Mouse (Mus musculus): ENCODE results near the gene Gm29776. TPM values are rescaled to one million over a fixed set of nuclear protein-coding genes. Genes with fewer than 3 reads are reported as not detected.

The Gm29776 gene
- polyA plus RNA-seq, 1 experiment from 2014 or later = 0.25 TPM

- WGBS = 74% methylated on average over 4 of the region's 4 CpGs
- DNase-seq (ENCODE audit: low spot score) (no peak), ATAC-seq (ENCODE audit: insufficient number of reproducible peaks, low FRiP score, low TSS enrichment, low read depth) (no peak)
- no peak overlapping the region for H3K4me3 ChIP-seq (ENCODE audit: low read depth, low read length)
- no peaks in the 10 kb centered on the region for H3K9me3 ChIP-seq (ENCODE audit: control insufficient read depth, low read length)
- no peak overlapping the region for H3K27ac ChIP-seq (replicated peaks; ENCODE audit: low read depth, low read length)
- no peaks in the 10 kb centered on the region for H3K36me3 ChIP-seq (ENCODE audit: control insufficient read depth, insufficient read depth, low read length)
- H3K27me3 ChIP-seq (ENCODE audit: control insufficient read depth, insufficient read depth, low read length) = no peaks in the 10 kb centered on the region
- no peaks in the 10 kb centered on the region for H3K4me1 ChIP-seq (ENCODE audit: control insufficient read depth, insufficient read depth, low read length)
- no peak overlapping the region for H3K9ac ChIP-seq (ENCODE audit: low read length)
- H3K4me2 ChIP-seq (ENCODE audit: low read depth, severe bottlenecking) = no peak overlapping the region
Measured at GRCm38 (mm10) chr14:54734004-54734403, 35.4 kb upstream of the Gm29776 start.

DNA sequence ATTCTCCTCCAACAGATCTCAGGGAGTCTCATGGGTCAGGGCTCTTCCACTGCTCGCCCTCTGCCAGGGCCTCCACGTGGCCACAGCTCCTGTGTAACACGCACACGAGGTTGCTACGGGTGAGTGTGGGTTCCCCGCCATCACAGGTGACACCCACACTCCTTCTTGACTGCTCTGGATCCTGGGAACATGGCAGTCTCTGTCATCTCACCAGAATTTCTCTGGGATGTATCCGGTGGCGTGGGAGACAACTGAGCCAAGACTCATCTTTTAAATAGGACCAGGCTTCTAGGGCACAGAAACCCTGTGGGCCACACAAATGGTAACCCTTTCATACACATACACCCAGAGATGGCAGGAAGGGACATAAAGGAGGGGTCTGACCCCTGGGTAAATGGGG, 33.6 kb upstream of the Gm29776 start:
- Histone ChIP-seq H3K9ac (ENCODE audit: low read length) (no peak overlapping the region), H3K4me3 (ENCODE audit: low read depth, low read length) (no peak overlapping the region), H3K9me3 (ENCODE audit: control insufficient read depth, low read length) (no peaks in the 10 kb centered on the region), H3K27ac (replicated peaks; ENCODE audit: low read depth, low read length) (no peak overlapping the region), H3K4me1 (ENCODE audit: control insufficient read depth, insufficient read depth, low read length) (no peaks in the 10 kb centered on the region), H3K27me3 (ENCODE audit: control insufficient read depth, insufficient read depth, low read length) (no peaks in the 10 kb centered on the region), H3K36me3 (ENCODE audit: control insufficient read depth, insufficient read depth, low read length) (no peaks in the 10 kb centered on the region), H3K4me2 (ENCODE audit: low read depth, severe bottlenecking) (no peak overlapping the region)
- WGBS = 87% methylated on average over 8 of the region's 8 CpGs
- ATAC-seq (ENCODE audit: insufficient number of reproducible peaks, low FRiP score, low TSS enrichment, low read depth) = no peak
- DNase-seq (ENCODE audit: low spot score) = no peak

DNA sequence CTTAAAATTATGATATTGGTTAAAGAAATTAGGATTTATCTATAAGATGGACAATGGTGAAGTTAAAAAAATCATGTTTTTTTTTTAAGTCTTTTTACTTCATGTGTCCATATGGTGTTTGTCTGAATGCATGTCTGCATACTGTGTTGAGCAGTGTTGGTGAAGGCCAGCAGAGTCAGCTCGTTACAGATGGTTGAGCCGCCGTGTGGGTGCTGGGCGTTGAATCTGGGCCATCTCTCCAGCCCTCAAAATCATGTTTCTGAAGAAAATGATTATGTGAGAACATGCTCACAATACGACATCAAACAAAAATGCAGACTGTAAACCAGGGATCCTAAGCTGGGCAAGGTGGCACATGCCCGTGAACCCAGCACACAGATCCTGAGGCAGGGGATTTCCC, 31.7 kb upstream of the Gm29776 start:
- WGBS = 90% methylated on average over 6 of the region's 6 CpGs
- H3K27me3 ChIP-seq (ENCODE audit: control insufficient read depth, insufficient read depth, low read length) = no peaks in the 10 kb centered on the region
- no peaks in the 10 kb centered on the region for H3K4me1 ChIP-seq (ENCODE audit: control insufficient read depth, insufficient read depth, low read length)

DNA sequence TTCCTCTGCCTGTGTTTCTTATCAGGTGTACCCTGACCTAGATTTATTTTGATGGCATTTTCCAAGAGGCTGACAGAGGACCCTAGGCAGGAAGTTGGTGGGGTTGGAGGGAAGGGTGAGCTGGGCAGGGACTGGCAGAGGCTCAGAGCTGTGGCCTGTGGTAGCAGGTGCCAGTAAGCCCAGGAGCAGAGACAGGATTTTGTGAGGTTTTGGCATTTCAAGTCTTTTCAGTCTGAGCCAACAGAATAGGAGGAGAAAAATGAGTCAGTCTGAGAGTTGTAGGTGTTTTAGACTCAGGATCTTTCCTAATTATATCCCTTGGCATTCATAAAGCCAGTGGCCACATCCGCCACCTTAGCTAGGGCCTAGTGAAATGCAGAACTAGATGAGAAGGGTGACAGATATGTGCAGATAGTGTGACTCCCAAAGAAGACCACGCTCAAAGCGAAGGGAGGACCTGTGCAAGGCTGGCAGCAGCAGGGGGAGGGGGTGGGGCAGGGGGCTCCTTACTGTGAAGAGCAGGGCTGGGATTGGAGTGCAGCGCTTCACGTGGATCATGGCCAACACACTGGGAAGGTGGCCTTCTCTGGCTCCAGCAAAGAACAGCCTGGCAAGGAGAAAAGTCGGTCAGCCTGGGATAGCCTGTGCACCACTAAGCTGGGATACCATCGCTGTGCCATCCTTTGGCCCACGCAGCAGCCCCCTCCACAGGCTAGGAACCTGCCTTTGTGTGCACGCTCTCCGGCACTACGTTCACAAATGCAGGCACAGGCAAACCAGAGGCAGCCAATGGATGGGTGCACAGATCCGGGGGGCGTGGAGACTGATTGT, 30.4 kb upstream of the Gm29776 start:
- WGBS = 72% methylated on average over 13 of the region's 13 CpGs
- H3K4me2 ChIP-seq (ENCODE audit: low read depth, severe bottlenecking) = no peak overlapping the region

More for the DNA sequence above, 31.7 kb upstream of the Gm29776 start:
- Histone ChIP-seq H3K36me3 (ENCODE audit: control insufficient read depth, insufficient read depth, low read length) (no peaks in the 10 kb centered on the region), H3K9me3 (ENCODE audit: control insufficient read depth, low read length) (no peaks in the 10 kb centered on the region), H3K9ac (ENCODE audit: low read length) (no peak overlapping the region), H3K27ac (replicated peaks; ENCODE audit: low read depth, low read length) (no peak overlapping the region), H3K4me2 (ENCODE audit: low read depth, severe bottlenecking) (no peak overlapping the region), H3K4me3 (ENCODE audit: low read depth, low read length) (no peak overlapping the region)
- DNase-seq (ENCODE audit: low spot score) (no peak), ATAC-seq (ENCODE audit: insufficient number of reproducible peaks, low FRiP score, low TSS enrichment, low read depth) (no peak)

DNA sequence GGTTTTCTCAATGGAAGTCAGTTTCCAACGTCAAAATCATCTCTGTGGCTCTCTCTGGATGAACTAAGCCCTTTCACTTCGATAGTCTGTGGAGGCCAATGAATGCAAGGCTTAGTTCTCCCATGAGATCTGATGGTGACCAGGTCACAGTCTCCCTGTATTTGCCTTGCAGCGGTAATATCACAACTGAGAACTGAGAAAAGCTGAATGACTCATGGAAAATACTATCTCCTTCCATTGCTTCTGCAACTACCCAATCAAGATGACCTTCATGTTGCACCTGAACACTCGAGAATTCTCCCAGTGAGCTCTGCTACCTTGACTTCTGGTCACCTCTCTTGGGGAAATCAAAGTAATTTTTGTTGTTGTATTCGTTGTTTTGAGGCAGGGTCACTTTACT, 28.9 kb upstream of the Gm29776 start:
- no peak overlapping the region for H3K4me2 ChIP-seq (ENCODE audit: low read depth, severe bottlenecking)
- no peak overlapping the region for H3K4me3 ChIP-seq (ENCODE audit: low read depth, low read length)
- H3K4me1 ChIP-seq (ENCODE audit: control insufficient read depth, insufficient read depth, low read length) = no peaks in the 10 kb centered on the region
- H3K36me3 ChIP-seq (ENCODE audit: control insufficient read depth, insufficient read depth, low read length) = no peaks in the 10 kb centered on the region
- ATAC-seq (ENCODE audit: insufficient number of reproducible peaks, low FRiP score, low TSS enrichment, low read depth) (no peak), DNase-seq (ENCODE audit: low spot score) (no peak)
- no peaks in the 10 kb centered on the region for H3K9me3 ChIP-seq (ENCODE audit: control insufficient read depth, low read length)
- no peak overlapping the region for H3K27ac ChIP-seq (replicated peaks; ENCODE audit: low read depth, low read length)
- H3K27me3 ChIP-seq (ENCODE audit: control insufficient read depth, insufficient read depth, low read length) = no peaks in the 10 kb centered on the region
- H3K9ac ChIP-seq (ENCODE audit: low read length) = no peak overlapping the region
- WGBS = 79% methylated on average over 5 of the region's 5 CpGs

More for the DNA sequence above, 30.4 kb upstream of the Gm29776 start:
- Histone ChIP-seq H3K27ac (replicated peaks; ENCODE audit: low read depth, low read length) (no peak overlapping the region), H3K27me3 (ENCODE audit: control insufficient read depth, insufficient read depth, low read length) (no peaks in the 10 kb centered on the region), H3K36me3 (ENCODE audit: control insufficient read depth, insufficient read depth, low read length) (no peaks in the 10 kb centered on the region), H3K9me3 (ENCODE audit: control insufficient read depth, low read length) (no peaks in the 10 kb centered on the region), H3K4me3 (ENCODE audit: low read depth, low read length) (no peak overlapping the region), H3K9ac (ENCODE audit: low read length) (no peak overlapping the region), H3K4me1 (ENCODE audit: control insufficient read depth, insufficient read depth, low read length) (no peaks in the 10 kb centered on the region)
- DNase-seq (ENCODE audit: low spot score) = no peak
- no peak for ATAC-seq (ENCODE audit: insufficient number of reproducible peaks, low FRiP score, low TSS enrichment, low read depth)

GRCm38 (mm10) chr14:54724049-54724448, 25.4 kb upstream of the Gm29776 start:
- DNase-seq (ENCODE audit: low spot score) = no peak
- H3K36me3 ChIP-seq (ENCODE audit: control insufficient read depth, insufficient read depth, low read length) = no peaks in the 10 kb centered on the region
- H3K4me2 ChIP-seq (ENCODE audit: low read depth, severe bottlenecking) = no peak overlapping the region
- H3K4me3 ChIP-seq (ENCODE audit: low read depth, low read length) = no peak overlapping the region
- no peak for ATAC-seq (ENCODE audit: insufficient number of reproducible peaks, low FRiP score, low TSS enrichment, low read depth)
- no peaks in the 10 kb centered on the region for H3K9me3 ChIP-seq (ENCODE audit: control insufficient read depth, low read length)
- no peaks in the 10 kb centered on the region for H3K4me1 ChIP-seq (ENCODE audit: control insufficient read depth, insufficient read depth, low read length)
- no peaks in the 10 kb centered on the region for H3K27me3 ChIP-seq (ENCODE audit: control insufficient read depth, insufficient read depth, low read length)
- no peak overlapping the region for H3K9ac ChIP-seq (ENCODE audit: low read length)
- WGBS = 84% methylated on average over 6 of the region's 6 CpGs
- no peak overlapping the region for H3K27ac ChIP-seq (replicated peaks; ENCODE audit: low read depth, low read length)

DNA sequence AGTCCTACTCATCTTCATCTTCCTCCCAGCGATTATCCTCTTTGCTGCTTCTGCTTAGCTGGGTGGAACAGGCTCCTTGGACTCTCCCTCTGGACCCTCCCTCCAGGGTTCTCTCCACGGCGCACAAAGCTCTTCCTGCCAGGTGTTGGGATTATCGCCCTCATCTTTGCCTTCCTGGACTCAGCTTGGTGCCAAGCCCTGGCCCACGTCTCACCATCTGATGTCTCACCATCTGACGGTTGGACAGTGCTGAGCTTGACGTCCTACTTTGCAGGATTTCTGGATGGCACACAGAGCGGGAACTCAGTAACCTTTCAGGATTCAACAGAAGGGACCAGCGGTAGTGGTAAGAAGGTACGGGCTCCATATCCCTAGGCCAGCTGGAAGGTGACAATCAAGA, 23.1 kb upstream of the Gm29776 start:
- H3K4me1 ChIP-seq (ENCODE audit: control insufficient read depth, insufficient read depth, low read length) = no peaks in the 10 kb centered on the region
- DNase-seq (ENCODE audit: low spot score) (no peak), ATAC-seq (ENCODE audit: insufficient number of reproducible peaks, low FRiP score, low TSS enrichment, low read depth) (no peak)
- no peak overlapping the region for H3K4me2 ChIP-seq (ENCODE audit: low read depth, severe bottlenecking)
- no peak overlapping the region for H3K9ac ChIP-seq (ENCODE audit: low read length)
- H3K36me3 ChIP-seq (ENCODE audit: control insufficient read depth, insufficient read depth, low read length) = no peaks in the 10 kb centered on the region
- H3K27me3 ChIP-seq (ENCODE audit: control insufficient read depth, insufficient read depth, low read length) = no peaks in the 10 kb centered on the region
- 80% methylated on average over 10 of the region's 10 CpGs for WGBS
- H3K4me3 ChIP-seq (ENCODE audit: low read depth, low read length) = no peak overlapping the region
- no peak overlapping the region for H3K27ac ChIP-seq (replicated peaks; ENCODE audit: low read depth, low read length)
- no peaks in the 10 kb centered on the region for H3K9me3 ChIP-seq (ENCODE audit: control insufficient read depth, low read length)

DNA sequence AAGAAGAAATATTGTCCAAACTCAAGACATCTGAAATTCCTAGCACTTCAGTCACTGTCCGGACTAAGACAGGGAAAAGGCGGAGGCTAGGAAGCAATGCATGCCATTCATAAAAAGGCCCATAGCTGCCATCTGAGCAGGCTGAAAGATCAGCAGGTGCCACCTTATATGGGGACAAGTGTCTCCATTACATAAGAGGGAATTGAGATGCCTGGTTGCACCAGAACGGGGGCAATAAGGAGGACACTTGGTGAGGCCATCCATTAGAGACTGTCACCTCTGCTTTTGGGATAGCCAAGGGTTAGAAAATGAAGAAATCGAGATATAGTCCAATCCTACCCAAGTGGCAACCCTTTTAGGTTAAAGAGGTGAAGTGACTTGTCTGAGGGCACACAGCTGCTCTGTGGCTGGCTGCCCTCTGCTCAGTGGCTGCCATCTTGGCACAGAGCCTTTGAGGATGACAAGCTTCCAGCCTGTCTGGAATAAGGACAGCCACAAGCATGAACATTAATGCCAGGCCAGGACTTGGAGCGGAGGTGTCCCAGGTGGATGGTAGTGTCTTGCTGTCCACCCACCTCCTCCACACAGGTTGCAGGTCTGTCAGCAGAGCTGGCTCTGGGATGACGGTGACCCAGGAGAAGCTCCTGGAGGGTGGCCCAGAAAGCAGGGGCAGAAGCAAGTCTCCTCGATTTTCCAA, 22.2 kb upstream of the Gm29776 start:
- Histone ChIP-seq H3K36me3 (ENCODE audit: control insufficient read depth, insufficient read depth, low read length) (no peaks in the 10 kb centered on the region), H3K4me1 (ENCODE audit: control insufficient read depth, insufficient read depth, low read length) (no peaks in the 10 kb centered on the region), H3K9me3 (ENCODE audit: control insufficient read depth, low read length) (no peaks in the 10 kb centered on the region), H3K27ac (replicated peaks; ENCODE audit: low read depth, low read length) (no peak overlapping the region), H3K27me3 (ENCODE audit: control insufficient read depth, insufficient read depth, low read length) (no peaks in the 10 kb centered on the region), H3K4me2 (ENCODE audit: low read depth, severe bottlenecking) (no peak overlapping the region), H3K9ac (ENCODE audit: low read length) (no peak overlapping the region), H3K4me3 (ENCODE audit: low read depth, low read length) (no peak overlapping the region)
- no peak for DNase-seq (ENCODE audit: low spot score)
- 89% methylated on average over 7 of the region's 7 CpGs for WGBS
- no peak for ATAC-seq (ENCODE audit: insufficient number of reproducible peaks, low FRiP score, low TSS enrichment, low read depth)

Measured in limb, embryonic 11.5 days (tissue).